Mouse (Mus musculus) stomach, postnatal 0 days (tissue): Measurements from ENCODE around the gene Astn2. TPM values are rescaled to one million over a fixed set of nuclear protein-coding genes. Genes with fewer than 3 reads are reported as not detected.

Experiments
- ATAC-seq: fragments of 200-750 bp; cut with Nextera tagmentation; 2 replicates; pipeline ENCODE4 v1.8.0; 2017; ENCODE audit not compliant: low FRiP score, low TSS enrichment
- DNase-seq: peaks from one replicate; pipeline ENCODE4 v3.0.0-alpha.2; 2016; ENCODE audit warnings: low spot score
- H3K27ac ChIP-seq: fragments of 300-500 bp; sonication (generic); replicated peaks from 2 replicates; pipeline ENCODE4 v1.5.1; 2014; ENCODE audit warnings: mild to moderate bottlenecking, control low read depth
- H3K27me3 ChIP-seq: fragments of 300-500 bp; sonication (generic); 2 replicates; pipeline ENCODE4 v1.6.1; 2014; ENCODE audit warnings: low read length; ENCODE audit not compliant: control insufficient read depth, insufficient read depth
- H3K36me3 ChIP-seq: fragments of 300-500 bp; sonication (generic); 2 replicates; pipeline ENCODE4 v1.6.1; 2014; ENCODE audit warnings: low read length, mixed read lengths; ENCODE audit not compliant: control insufficient read depth, insufficient read depth
- H3K4me1 ChIP-seq: fragments of 300-500 bp; sonication (generic); replicated peaks from 2 replicates; pipeline ENCODE4 v1.6.1; 2014; ENCODE audit warnings: antibody characterized with exemption; ENCODE audit not compliant: control insufficient read depth, insufficient read depth
- H3K4me2 ChIP-seq: fragments of 300-500 bp; sonication (generic); replicated peaks from 2 replicates; pipeline ENCODE4 v1.6.1; 2014; ENCODE audit warnings: low read depth, mild to moderate bottlenecking, control low read depth, moderate library complexity
- H3K4me3 ChIP-seq: fragments of 300-500 bp; sonication (generic); 2 replicates; pipeline ENCODE4 v1.5.1; 2014; ENCODE audit warnings: low read depth, low read length, control low read depth
- H3K9ac ChIP-seq: fragments of 300-500 bp; sonication (generic); 2 replicates; pipeline ENCODE4 v1.6.1; 2014; ENCODE audit warnings: mild to moderate bottlenecking, low read length, control low read depth, mixed read lengths
- H3K9me3 ChIP-seq: fragments of 300-500 bp; sonication (generic); 2 replicates; pipeline ENCODE4 v1.6.1; 2016; ENCODE audit warnings: low read length; ENCODE audit not compliant: control insufficient read depth
- CTCF ChIP-seq: IDR thresholded peaks from 2 replicates; pipeline ENCODE4 v1.5.1; 2016; ENCODE audit warnings: antibody characterized with exemption, low read depth, mild to moderate bottlenecking, moderate library complexity
- EP300 ChIP-seq: optimal IDR thresholded peaks from 2 replicates; pipeline ENCODE3; 2016; ENCODE audit warnings: antibody characterized with exemption
- WGBS: fragments of 180-500 bp; shearing (Covaris S2); extraction: QIAGEN DNeasy Blood & Tissue Kit; methylation state at CpG from one replicate; pipeline ENCODE4 v1.1.7; 2014; 5-methylcytosine and 5-hydroxymethylcytosine counted together
- polyA plus RNA-seq: library from polyadenylated mRNA; unstranded; fragments of >200 nt; fragmentation: Nextera tagmentation; extraction: Ambion mirVana; gene quantifications from 2 replicates; pipeline ENCODE4 v1.2.1, GENCODE M21; 2015

The Astn2 gene
- polyA plus RNA-seq, 1 experiment from 2014 or later, result 0.16 TPM

DNA sequence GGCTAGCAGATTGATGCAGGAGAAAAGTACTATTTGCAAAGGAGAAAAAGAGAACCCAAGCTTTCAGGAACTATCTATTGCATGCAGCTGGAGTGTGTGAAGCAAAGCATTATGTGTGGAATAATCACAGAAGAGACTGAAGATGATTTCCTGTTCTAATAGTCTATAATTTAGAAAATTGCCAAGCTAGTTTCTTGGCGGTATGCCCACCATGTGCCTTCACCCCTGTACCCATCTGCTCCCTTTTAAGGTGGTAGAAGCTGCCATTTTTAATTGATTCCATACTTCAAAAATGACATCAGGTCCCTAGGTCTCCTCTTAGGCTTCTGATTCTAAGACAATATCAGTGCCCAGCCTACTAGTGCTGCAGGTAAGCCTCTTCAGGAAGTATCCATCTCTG lies 432.0 kb downstream of the Astn2 start:
- TF ChIP-seq CTCF (no peak), EP300 (no peak)
- 93% methylated on average over 1 of the region's 1 CpGs for WGBS
- ATAC-seq, result no peak

DNA sequence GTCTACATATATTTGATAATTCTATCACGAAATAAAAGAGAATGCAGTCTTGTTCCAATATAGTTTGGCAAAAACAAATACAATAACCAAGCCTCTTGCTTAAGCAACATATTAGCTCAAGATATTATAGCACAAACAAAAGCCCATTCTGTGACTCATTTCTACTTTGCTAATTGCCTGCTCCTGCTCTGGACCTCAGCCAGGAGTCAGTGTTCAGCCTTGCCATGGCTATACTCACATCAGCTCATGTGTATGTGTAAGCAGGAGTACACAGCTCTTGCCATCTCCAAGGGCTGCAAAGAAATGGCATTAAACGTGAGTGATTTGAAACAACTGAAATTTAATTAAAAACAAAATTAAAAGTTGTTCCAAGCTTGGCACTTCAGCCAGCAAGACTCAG lies 435.1 kb downstream of the Astn2 start:
- ATAC-seq (no peak), DNase-seq (no peak)
- TF ChIP-seq CTCF, result peak; percentile 15; the same call in 1 of the 2 replicates
- TF ChIP-seq EP300, result no peak
- H3K27me3 ChIP-seq, result no peaks in the 10 kb centered on the region
- H3K4me2 ChIP-seq, result no peak overlapping the region
- H3K4me3 ChIP-seq, result no peak overlapping the region
- 66% methylated on average over 2 of the region's 2 CpGs for WGBS
- H3K36me3 ChIP-seq, result no peaks in the 10 kb centered on the region
- H3K27ac ChIP-seq, result no peak overlapping the region
- no peak overlapping the region for H3K9ac ChIP-seq
- H3K9me3 ChIP-seq, result no peaks in the 10 kb centered on the region
- no peaks in the 10 kb centered on the region for H3K4me1 ChIP-seq

More for the DNA sequence above, 432.0 kb downstream of the Astn2 start:
- Histone ChIP-seq H3K27ac (no peak overlapping the region), H3K27me3 (no peaks in the 10 kb centered on the region), H3K9ac (no peak overlapping the region), H3K4me1 (no peaks in the 10 kb centered on the region), H3K4me3 (no peak overlapping the region), H3K36me3 (no peaks in the 10 kb centered on the region), H3K9me3 (no peaks in the 10 kb centered on the region), H3K4me2 (no peak overlapping the region)
- DNase-seq, result no peak

DNA sequence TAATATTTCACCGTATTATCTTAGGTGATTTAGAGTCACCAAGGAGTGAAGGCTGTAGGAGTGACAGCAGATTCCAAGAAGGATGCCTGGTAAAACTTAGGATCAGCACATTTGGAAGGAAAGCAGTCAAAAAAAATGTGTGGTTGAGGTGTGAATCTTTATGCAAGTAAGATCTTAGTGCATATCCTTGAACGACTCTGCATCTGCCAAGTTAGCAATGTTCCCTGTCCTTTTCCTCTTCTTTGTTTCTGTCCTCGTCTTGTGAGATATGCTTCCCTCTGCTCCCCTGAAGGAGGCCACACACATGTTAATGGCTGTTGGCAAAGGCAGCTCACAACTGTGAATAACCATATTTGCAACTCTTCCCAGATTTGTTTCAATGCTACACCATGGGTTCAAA lies 439.8 kb downstream of the Astn2 start:
- H3K9me3 ChIP-seq, result no peaks in the 10 kb centered on the region
- H3K27me3 ChIP-seq, result no peaks in the 10 kb centered on the region
- H3K4me1 ChIP-seq, result no peaks in the 10 kb centered on the region
- no peaks in the 10 kb centered on the region for H3K36me3 ChIP-seq
- 67% methylated on average over 3 of the region's 3 CpGs for WGBS
- TF ChIP-seq EP300 (no peak), CTCF (no peak)
- no peak for DNase-seq
- no peak overlapping the region for H3K9ac ChIP-seq
- no peak overlapping the region for H3K27ac ChIP-seq
- H3K4me3 ChIP-seq, result no peak overlapping the region
- no peak overlapping the region for H3K4me2 ChIP-seq
- ATAC-seq, result no peak

DNA sequence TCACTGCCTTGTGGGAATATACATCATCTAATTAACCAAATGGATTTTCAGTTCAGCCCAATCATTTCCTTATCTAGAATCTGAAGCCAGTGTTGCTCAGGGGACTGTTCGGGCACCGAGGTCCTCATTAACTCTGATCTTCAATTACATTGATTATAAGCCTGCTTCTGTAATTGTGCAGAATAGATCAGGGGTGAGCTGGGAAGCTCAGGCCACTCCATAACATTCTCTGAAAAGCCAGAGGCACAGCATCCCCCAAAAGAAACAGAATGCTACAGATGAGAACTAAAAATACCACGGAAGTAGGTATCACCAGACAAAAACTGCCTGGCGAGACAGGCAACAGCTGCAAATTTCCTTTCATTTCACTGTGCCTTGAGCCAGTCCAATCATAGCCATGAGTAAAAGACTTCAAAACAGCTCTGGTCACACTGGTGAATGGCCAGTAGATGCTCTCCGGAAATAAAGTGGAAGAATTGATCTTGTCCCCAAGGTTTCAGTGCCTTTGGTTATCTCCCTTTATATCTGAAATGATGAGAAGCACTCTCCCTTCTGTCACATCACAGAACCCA lies 445.1 kb downstream of the Astn2 start:
- Histone ChIP-seq H3K4me1 (no peaks in the 10 kb centered on the region), H3K9ac (no peak overlapping the region), H3K27me3 (no peaks in the 10 kb centered on the region), H3K36me3 (no peaks in the 10 kb centered on the region), H3K9me3 (no peaks in the 10 kb centered on the region), H3K27ac (no peak overlapping the region), H3K4me3 (no peak overlapping the region), H3K4me2 (no peak overlapping the region)
- no peak for DNase-seq
- ATAC-seq, result no peak
- TF ChIP-seq EP300 (no peak), CTCF (no peak)
- 80% methylated on average over 5 of the region's 5 CpGs for WGBS

DNA sequence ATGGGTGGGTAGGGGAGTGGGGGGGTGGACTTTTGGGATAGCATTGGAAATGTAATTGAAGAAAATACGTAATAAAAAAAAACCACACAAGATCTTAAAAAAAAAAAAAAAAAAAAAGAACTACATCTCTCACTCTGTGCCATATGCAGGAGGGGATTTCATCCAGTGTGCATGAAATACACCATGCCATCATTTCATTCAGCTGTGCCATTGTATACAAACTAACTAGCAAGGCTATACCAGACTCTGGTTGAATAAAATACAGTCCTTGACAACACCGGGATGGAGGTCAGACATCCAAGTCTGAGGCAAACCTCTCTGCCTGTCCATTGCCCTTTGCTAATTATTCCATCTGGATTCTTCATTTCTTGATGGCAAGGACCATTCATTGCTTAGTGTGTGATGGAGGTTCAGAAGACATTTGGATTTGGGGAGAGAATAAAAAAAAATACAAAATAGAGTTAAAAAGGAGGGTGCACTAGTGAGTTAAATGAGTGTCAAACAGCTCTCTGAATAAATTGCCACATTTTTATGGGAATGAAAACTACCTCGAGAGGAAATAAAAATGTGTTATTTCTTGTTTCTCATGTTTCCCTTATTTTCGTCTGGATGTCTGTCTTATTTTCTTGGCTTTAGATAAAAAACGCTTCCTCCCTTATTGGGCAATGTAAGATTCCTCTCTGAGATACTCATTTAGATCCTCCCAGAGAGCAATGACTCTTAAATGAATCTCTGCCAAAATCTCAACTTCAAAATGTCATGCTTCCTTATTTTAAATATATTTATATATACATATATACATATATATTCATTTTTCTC lies 445.8 kb downstream of the Astn2 start:
- no peaks in the 10 kb centered on the region for H3K9me3 ChIP-seq
- TF ChIP-seq CTCF (no peak), EP300 (no peak)
- H3K9ac ChIP-seq, result no peak overlapping the region
- no peak overlapping the region for H3K27ac ChIP-seq
- no peak overlapping the region for H3K4me3 ChIP-seq
- no peaks in the 10 kb centered on the region for H3K4me1 ChIP-seq
- no peak overlapping the region for H3K4me2 ChIP-seq
- H3K36me3 ChIP-seq, result no peaks in the 10 kb centered on the region
- 79% methylated on average over 5 of the region's 5 CpGs for WGBS
- H3K27me3 ChIP-seq, result no peaks in the 10 kb centered on the region
- no peak for DNase-seq
- ATAC-seq, result no peak

DNA sequence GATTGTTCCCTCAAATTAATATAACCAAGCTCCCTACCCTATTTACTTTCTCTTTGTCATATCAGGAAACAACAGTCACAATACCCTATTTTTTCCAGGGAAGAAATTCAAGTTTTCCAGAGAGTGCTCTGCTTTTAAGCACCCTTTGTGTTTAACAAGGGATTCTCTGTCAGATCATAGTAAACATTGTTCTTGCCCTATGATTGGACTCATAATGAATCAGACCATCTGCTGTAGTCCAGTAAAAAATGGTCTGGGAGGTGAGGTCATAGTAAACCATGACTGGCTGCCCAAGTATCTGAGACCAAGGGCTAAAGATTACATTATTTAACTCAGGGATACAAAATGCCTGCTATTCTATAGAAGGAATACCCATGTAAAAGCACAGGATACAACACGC lies 452.5 kb downstream of the Astn2 start:
- no peak for ATAC-seq

More for the DNA sequence above, 452.5 kb downstream of the Astn2 start:
- H3K4me1 ChIP-seq, result no peaks in the 10 kb centered on the region
- H3K4me2 ChIP-seq, result no peak overlapping the region
- H3K27ac ChIP-seq, result no peak overlapping the region
- H3K9ac ChIP-seq, result no peak overlapping the region
- TF ChIP-seq EP300 (no peak), CTCF (no peak)
- DNase-seq, result no peak
- H3K4me3 ChIP-seq, result no peak overlapping the region
- no peaks in the 10 kb centered on the region for H3K27me3 ChIP-seq
- WGBS, result 79% methylated on average over 1 of the region's 1 CpGs
- H3K36me3 ChIP-seq, result no peaks in the 10 kb centered on the region
- H3K9me3 ChIP-seq, result no peaks in the 10 kb centered on the region
